In the genomic region with DNA sequence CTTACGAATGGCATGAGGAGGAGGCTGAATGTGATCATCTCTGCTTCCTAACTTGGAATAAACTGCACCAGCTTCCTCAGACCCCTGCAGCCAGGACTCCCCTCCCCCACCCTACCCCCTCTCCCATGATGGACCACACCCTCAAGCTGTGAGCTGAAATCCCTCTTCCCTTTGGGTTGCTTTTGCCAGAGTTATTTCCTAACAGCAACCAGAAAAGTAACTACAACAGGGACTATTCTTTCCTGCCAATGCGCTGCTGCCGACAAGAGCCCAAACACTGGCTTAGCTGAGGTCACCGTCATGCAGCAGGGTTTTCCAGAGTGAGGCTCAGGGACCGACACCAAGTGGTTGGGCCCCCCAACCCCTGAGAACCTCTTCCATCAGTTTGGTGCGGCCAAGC, we compare ENCODE assay signal across 18 mouse cellular contexts.
DNase-seq lines count a peak whose midpoint lies in the region.
"Had no signal": no experiment of that assay in that cellular context is flagged by ENCODE, and none has a peak within 500 bp of the region (broad histone marks: within the 10 kb centered on the region; RNA-seq: fewer than 3 reads in every experiment).

No protein-coding gene starts in this region.

- peaks cover 28% of the 10 kb centered on the region for H3K4me1 ChIP-seq in heart, embryonic 10.5 days
- H3K4me1 ChIP-seq: embryonic facial prominence, embryonic 12.5 days had no signal

- intact Hi-C loops in gastrocnemius, postnatal 36 days (cut with DNase I), result no loop called here
- intact Hi-C loops in heart, postnatal 14 days (cut with DNase I), result loop anchor here (10.0 kb wide), 1 partner anchor 104 kb away; no protein-coding TSS in a partner anchor

- WGBS in heart, embryonic 10.5 days, result 88% methylated on average over 6 of the region's 6 CpGs

- 0 out of 2 replicates have a peak, but pooled peaks cover under 1% of the 10 kb centered on the region for H3K36me3 ChIP-seq in heart, embryonic 10.5 days
- H3K36me3 ChIP-seq: embryonic facial prominence, embryonic 15.5 days; heart, embryonic 13.5 days had no signal

- no peaks in the 10 kb centered on the region for H3K9me3 ChIP-seq in heart, embryonic 10.5 days
- H3K9me3 ChIP-seq: embryonic facial prominence, embryonic 12.5 days; embryonic facial prominence, embryonic 15.5 days; heart, embryonic 13.5 days had no signal

- DNase-seq in gastrocnemius, adult 18-20 months (ENCODE audit: low spot score), result peak; percentile 28
- DNase-seq in gastrocnemius, postnatal 10 days, result no peak
- peak; percentile 36 for DNase-seq in gastrocnemius, postnatal 25 days
- DNase-seq in gastrocnemius, postnatal 36 days, result no peak
- no peak for DNase-seq in heart, embryonic 10.5 days (ENCODE audit: low spot score)
- DNase-seq in heart, postnatal 14 days, result no peak
- no peak for DNase-seq in ovary, adult 18-20 months (ENCODE audit: low spot score)
- DNase-seq: adrenal gland, adult 2 months; adrenal gland, postnatal 14 days; cerebellum, adult 11 months; forebrain, postnatal 0 days; heart, postnatal 4 days; kidney, adult 18-20 months had no signal

- H3K4me3 ChIP-seq in heart, embryonic 10.5 days, result no peak overlapping the region
- H3K4me3 ChIP-seq: embryonic facial prominence, embryonic 12.5 days; embryonic facial prominence, embryonic 15.5 days; heart, embryonic 13.5 days had no signal

- no peaks in the 10 kb centered on the region for H3K27me3 ChIP-seq in heart, embryonic 10.5 days (ENCODE audit: insufficient read depth, poor library complexity, severe bottlenecking)
- H3K27me3 ChIP-seq: embryonic facial prominence, embryonic 12.5 days; embryonic facial prominence, embryonic 15.5 days; heart, embryonic 13.5 days had no signal

- H3K27ac ChIP-seq in heart, embryonic 10.5 days, result 0 out of 2 replicates have a peak overlapping the region, but pooled peaks have one; percentile 47
- H3K27ac ChIP-seq: embryonic facial prominence, embryonic 12.5 days; embryonic facial prominence, embryonic 15.5 days; heart, embryonic 13.5 days; hindbrain, embryonic 14.5 days; hindbrain, postnatal 0 days had no signal

Comparison
In these comparisons a context has a peak if more than half of its experiments do, and no peak if none do; other contexts are left out.
1. DNase-seq: peak in gastrocnemius, adult 18-20 months (single experiment) and gastrocnemius, postnatal 25 days (single experiment); none in gastrocnemius, postnatal 10 days (single experiment), gastrocnemius, postnatal 36 days (0 of 2), heart, embryonic 10.5 days (single experiment), heart, postnatal 14 days (0 of 2) and ovary, adult 18-20 months (single experiment).